Mouse (Mus musculus) CH12.LX (cell line): ENCODE measurements around the gene Comtd1.

ENCODE experiments used
- CHD1 ChIP-seq: IDR thresholded peaks from 2 replicates; pipeline ENCODE4 v1.6.1; 2012; ENCODE audit warnings: low read depth, low read length, improper control_type of control experiment, inconsistent platforms
- CTCF ChIP-seq, 2 experiments: IDR thresholded peaks in 1 of 2; conservative IDR thresholded peaks in 1 of 2; 2 replicates each; pipeline ENCODE4 v1.5.1; 2011 to 2012; ENCODE audit warnings: low read depth in 2 of 2, low read length in 2 of 2, improper control_type of control experiment in 1 of 2, inconsistent platforms in 1 of 2, mild to moderate bottlenecking in 1 of 2, moderate library complexity in 1 of 2
- ELF1 ChIP-seq: IDR thresholded peaks from 2 replicates; pipeline ENCODE4 v1.6.1; 2014; ENCODE audit warnings: low read depth, mild to moderate bottlenecking, inconsistent platforms, low read length, improper control_type of control experiment
- EP300 ChIP-seq: IDR thresholded peaks from 2 replicates; pipeline ENCODE4 v1.6.1; 2011; ENCODE audit warnings: low read length, improper control_type of control experiment
- MAFK ChIP-seq: IDR thresholded peaks from 2 replicates; pipeline ENCODE4 v1.6.1; 2011; ENCODE audit warnings: low read length, improper control_type of control experiment; ENCODE audit not compliant: insufficient replicate concordance
- MAZ ChIP-seq: IDR thresholded peaks from 2 replicates; pipeline ENCODE4 v1.6.1; 2012; ENCODE audit warnings: low read depth, mild to moderate bottlenecking, inconsistent platforms, low read length, improper control_type of control experiment, moderate library complexity
- MEF2A ChIP-seq: IDR thresholded peaks from 2 replicates; pipeline ENCODE4 v1.6.1; 2014; ENCODE audit warnings: low read depth, mild to moderate bottlenecking, inconsistent platforms, low read length, improper control_type of control experiment, borderline replicate concordance
- MYC ChIP-seq: IDR thresholded peaks from 2 replicates; pipeline ENCODE4 v1.6.1; 2011; ENCODE audit warnings: low read depth, mild to moderate bottlenecking, improper control_type of control experiment, low read length
- NRF1 ChIP-seq: IDR thresholded peaks from 2 replicates; pipeline ENCODE4 v1.6.1; 2014; ENCODE audit warnings: low read depth, mild to moderate bottlenecking, inconsistent platforms, low read length, improper control_type of control experiment, moderate library complexity
- POLR2A ChIP-seq: IDR thresholded peaks from 2 replicates; pipeline ENCODE4 v1.6.1; 2011; ENCODE audit warnings: low read depth, mild to moderate bottlenecking, improper control_type of control experiment, low read length
- TBP ChIP-seq: conservative IDR thresholded peaks from 2 replicates; pipeline ENCODE4 v1.6.1; 2011; ENCODE audit warnings: low read depth, low read length, improper control_type of control experiment
- ZKSCAN1 ChIP-seq: IDR thresholded peaks from 2 replicates; pipeline ENCODE4 v1.6.1; 2012; ENCODE audit warnings: low read depth, inconsistent platforms, low read length, improper control_type of control experiment, borderline replicate concordance

- TF ChIP-seq EP300: no peak
- TF ChIP-seq CTCF (conservative IDR thresholded peaks at IDR 0.05 in 1 of 2, IDR thresholded peaks at IDR 0.05 in 1 of 2; ENCODE audit: low read depth in 2 of 2, low read length in 2 of 2): no peak
- no peak for TF ChIP-seq POLR2A
- TF ChIP-seq CHD1: no peak
- no peak for TF ChIP-seq NRF1
- no peak for TF ChIP-seq MAFK
- TF ChIP-seq MAZ: no peak
- TF ChIP-seq TBP: no peak
- no peak for TF ChIP-seq ELF1
- TF ChIP-seq MYC: no peak
- no peak for TF ChIP-seq ZKSCAN1
- TF ChIP-seq MEF2A: no peak
Measured at GRCm38 (mm10) chr14:21802543-21803206, 46.1 kb downstream of the Comtd1 start.
